Mouse (Mus musculus): ENCODE data around the gene Slc26a9.

DNA sequence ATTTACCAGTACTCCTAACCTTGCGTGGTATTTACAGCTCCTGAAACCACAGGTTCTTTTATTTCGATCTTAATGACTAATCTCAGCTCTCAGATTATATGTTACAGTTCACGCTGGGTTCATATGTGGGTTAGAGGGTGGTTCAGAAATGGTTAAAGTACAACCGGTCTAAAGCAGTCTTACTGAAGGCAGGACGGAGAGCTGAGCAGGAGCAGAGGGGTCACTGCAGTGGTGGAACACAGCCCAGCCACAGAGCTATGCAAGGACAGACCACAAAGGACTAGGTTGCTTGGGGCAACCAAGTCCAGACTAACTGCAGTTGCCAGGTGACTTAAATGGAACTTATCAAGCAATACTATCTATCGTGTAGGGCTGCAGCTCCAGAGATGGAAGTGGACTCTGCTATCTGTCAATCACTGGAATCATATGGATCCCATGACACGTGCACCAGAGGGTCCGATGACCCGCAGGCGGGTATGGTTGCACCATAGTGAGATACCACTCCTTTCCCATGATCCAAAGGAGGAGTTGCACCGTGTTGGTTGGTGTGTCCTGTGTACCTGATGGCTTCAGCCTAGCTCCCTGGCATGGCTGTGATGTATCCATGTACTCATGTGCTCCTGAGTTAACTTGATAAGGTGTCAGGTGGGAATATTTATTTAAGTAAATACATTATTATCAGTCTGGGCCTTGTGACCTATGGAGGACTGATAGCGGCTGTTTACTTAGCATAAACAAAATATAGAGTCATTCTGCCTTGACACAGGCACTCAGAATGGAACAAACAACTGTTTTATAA is 13.0 kb upstream of the Slc26a9 start:
- TF ChIP-seq CTCF (IDR thresholded peaks at IDR 0.05) (no peak), EP300 (IDR thresholded peaks at IDR 0.05) (no peak)

Data from lung, postnatal 0 days (tissue).